Mouse (Mus musculus) cortical plate, adult 2 months (tissue): ENCODE data around the gene Tmed1.

Experiments used
- CTCF ChIP-seq: fragments of 200-500 bp; IDR thresholded peaks from 2 replicates; pipeline ENCODE4 v1.5.1; 2011; ENCODE audit warnings: mild to moderate bottlenecking, control low read depth, low read length; ENCODE audit not compliant: insufficient read depth; ENCODE audit errors: extremely low read depth
- POLR2A ChIP-seq: fragments of 200-500 bp; IDR thresholded peaks from 2 replicates; pipeline ENCODE4 v1.6.1; 2011; ENCODE audit warnings: mild to moderate bottlenecking, low read length, control low read depth; ENCODE audit not compliant: insufficient read depth; ENCODE audit errors: extremely low read depth

DNA sequence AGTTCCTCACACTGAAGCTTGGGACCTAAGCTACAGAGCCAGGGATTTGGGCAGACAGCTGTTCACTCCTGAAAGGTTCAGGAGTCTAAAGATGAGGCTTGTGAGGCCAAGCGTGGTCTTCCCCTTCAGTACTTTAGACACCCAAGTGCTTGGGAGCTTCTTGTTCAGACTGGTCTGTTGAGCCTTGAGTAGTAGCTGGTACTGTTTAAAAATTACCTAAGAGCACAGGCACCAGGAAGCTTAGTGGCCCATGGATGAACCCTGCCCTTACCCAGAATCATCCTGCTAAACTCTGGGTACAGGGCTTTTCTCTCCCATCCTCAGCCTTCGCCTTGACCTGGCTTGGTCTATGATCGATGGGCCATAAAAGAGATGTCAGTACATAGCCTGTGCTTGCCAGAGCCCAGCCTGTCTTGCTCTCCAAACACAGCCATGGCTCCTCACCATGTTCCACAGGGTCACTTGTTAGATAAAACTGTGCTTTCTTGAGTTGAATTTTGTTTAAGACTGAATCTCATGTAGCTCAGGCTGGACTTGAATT, 49.6 kb downstream of the Tmed1 start:
- no peak for TF ChIP-seq CTCF
- no peak for TF ChIP-seq POLR2A
